Mouse (Mus musculus) forebrain, postnatal 0 days (tissue): ENCODE measurements at regions not wholly inside any gene's neighbourhood (a gene's known extent, or its start where the extent isn't known, plus 50 kb on each side); places are given as distances from the start of the nearest gene placed in this dataset.

Source experiments
- ATAC-seq: fragments of 200-750 bp; cut with Nextera tagmentation; 2 replicates; pipeline ENCODE4 v1.8.0; 2017; ENCODE audit warnings: mild to moderate bottlenecking, moderate library complexity
- DNase-seq: peaks from one replicate; pipeline ENCODE4 v3.0.0-alpha.2; 2015
- H3K27ac ChIP-seq: fragments of 300-500 bp; sonication (generic); 2 replicates; pipeline ENCODE4 v1.5.1; 2014; ENCODE audit warnings: low read depth, mild to moderate bottlenecking, antibody characterized with exemption, low read length, moderate library complexity, mixed read lengths
- H3K27me3 ChIP-seq: fragments of 300-500 bp; sonication (generic); 2 replicates; pipeline ENCODE4 v1.6.1; 2014; ENCODE audit warnings: mild to moderate bottlenecking, low read length, mixed read lengths; ENCODE audit not compliant: insufficient read depth
- H3K36me3 ChIP-seq: fragments of 300-500 bp; sonication (generic); 2 replicates; pipeline ENCODE4 v1.6.1; 2014; ENCODE audit warnings: mild to moderate bottlenecking, moderate library complexity; ENCODE audit not compliant: insufficient read depth
- H3K4me1 ChIP-seq: fragments of 300-500 bp; sonication (generic); 2 replicates; pipeline ENCODE4 v1.6.1; 2014; ENCODE audit warnings: antibody characterized with exemption; ENCODE audit not compliant: insufficient read depth
- H3K4me2 ChIP-seq: fragments of 300-500 bp; sonication (generic); 2 replicates; pipeline ENCODE4 v1.6.1; 2014; ENCODE audit warnings: low read depth, mild to moderate bottlenecking, moderate library complexity
- H3K4me3 ChIP-seq: fragments of 300-500 bp; sonication (generic); 2 replicates; pipeline ENCODE4 v1.5.1; 2014; ENCODE audit warnings: low read depth, low read length, mixed read lengths
- H3K9ac ChIP-seq: fragments of 300-500 bp; sonication (generic); 2 replicates; pipeline ENCODE4 v1.6.1; 2014; ENCODE audit warnings: mild to moderate bottlenecking
- H3K9me3 ChIP-seq: fragments of 300-500 bp; sonication (generic); 2 replicates; pipeline ENCODE4 v1.6.1; 2016; ENCODE audit warnings: low read length
- CTCF ChIP-seq: sonication (generic); IDR thresholded peaks from 2 replicates; pipeline ENCODE4 v1.5.1; 2016; ENCODE audit warnings: antibody characterized with exemption, control low read depth, low read depth
- WGBS: fragments of 180-500 bp; shearing (Covaris S2); extraction: QIAGEN DNeasy Blood & Tissue Kit; methylation state at CpG from one replicate; pipeline ENCODE4 v1.1.7; 2014; 5-methylcytosine and 5-hydroxymethylcytosine counted together

DNA sequence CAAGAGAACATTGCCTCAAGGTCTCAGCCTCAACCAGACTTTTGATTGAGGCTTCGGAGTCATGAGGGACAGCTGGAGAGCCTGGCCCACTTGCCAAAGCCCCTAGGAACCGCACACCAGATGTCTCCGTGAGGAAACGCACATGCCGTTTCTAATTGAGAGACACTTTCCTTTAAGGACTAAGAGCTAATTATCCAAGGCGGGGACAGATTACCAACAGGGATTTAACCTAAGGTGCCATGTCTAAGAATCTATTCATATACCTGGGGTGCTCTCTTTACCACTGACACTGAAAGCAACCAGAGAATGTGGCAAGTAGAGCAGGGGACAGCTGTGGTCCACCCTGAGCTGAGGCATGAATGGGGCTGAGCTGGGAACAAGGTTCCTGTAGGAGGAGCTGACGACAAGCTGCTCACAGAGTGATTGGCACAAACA is 255.9 kb downstream of the Cdh26 start:
- Histone ChIP-seq H3K27me3 (no peaks in the 10 kb centered on the region), H3K27ac (no peak overlapping the region), H3K9me3 (no peaks in the 10 kb centered on the region), H3K4me2 (no peak overlapping the region), H3K9ac (no peak overlapping the region), H3K4me1 (peaks cover 7% of the 10 kb centered on the region; the same call in 1 of the 2 replicates), H3K36me3 (no peaks in the 10 kb centered on the region), H3K4me3 (no peak overlapping the region)
- ATAC-seq (peak; percentile 76), DNase-seq (peak; percentile 56)
- 28% methylated on average over 7 of the region's 7 CpGs for WGBS
- TF ChIP-seq CTCF: peak; percentile 24; the same call in 1 of the 2 replicates

GRCm38 (mm10) chr2:178688586-178688985 is 258.3 kb downstream of the Cdh26 start:
- WGBS: 81% methylated on average over 6 of the region's 6 CpGs
- Histone ChIP-seq H3K4me1 (peaks cover 7% of the 10 kb centered on the region; the same call in 1 of the 2 replicates), H3K4me3 (no peak overlapping the region), H3K9me3 (no peaks in the 10 kb centered on the region), H3K36me3 (no peaks in the 10 kb centered on the region), H3K9ac (no peak overlapping the region), H3K27me3 (no peaks in the 10 kb centered on the region), H3K4me2 (no peak overlapping the region), H3K27ac (no peak overlapping the region)
- ATAC-seq (no peak), DNase-seq (no peak)
- no peak for TF ChIP-seq CTCF

DNA sequence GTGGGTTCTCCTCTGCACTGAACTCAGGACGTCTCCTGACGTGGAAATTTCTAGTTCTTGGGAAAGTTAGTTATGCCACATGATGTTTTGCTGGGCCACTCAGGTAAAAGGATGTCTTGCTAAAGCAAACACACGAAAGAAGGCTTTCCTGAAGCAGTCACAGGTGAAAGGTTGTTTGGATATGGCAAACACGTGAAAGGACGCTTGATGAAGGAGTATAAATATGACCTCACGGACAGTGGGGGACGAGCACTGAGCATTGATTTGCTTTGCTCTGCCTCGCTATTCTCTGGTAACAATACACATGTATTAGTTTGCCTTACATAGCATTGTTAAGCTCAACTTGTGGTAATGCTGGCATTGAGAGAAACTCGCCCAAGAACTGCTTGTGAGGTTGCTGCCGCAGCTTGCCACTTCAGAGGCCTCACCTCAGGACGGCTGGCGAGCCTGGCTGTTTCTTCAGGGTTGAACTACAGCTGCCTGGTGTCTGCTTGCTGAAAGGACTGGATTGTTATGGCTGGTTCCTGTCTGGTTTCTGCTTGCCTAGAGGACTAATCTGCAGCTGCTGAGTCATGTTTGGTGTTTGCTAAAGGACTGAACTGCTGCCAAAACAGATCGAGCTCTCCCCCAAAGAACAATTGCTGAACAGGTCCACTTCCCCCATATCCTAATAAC is 261.0 kb downstream of the Cdh26 start:
- peaks cover 4% of the 10 kb centered on the region; the same call in 1 of the 2 replicates for H3K4me1 ChIP-seq
- no peak for TF ChIP-seq CTCF
- DNase-seq (no peak), ATAC-seq (peak; percentile 74)
- H3K36me3 ChIP-seq: no peaks in the 10 kb centered on the region
- H3K9me3 ChIP-seq: no peaks in the 10 kb centered on the region
- 60% methylated on average over 13 of the region's 13 CpGs for WGBS
- H3K27ac ChIP-seq: no peak overlapping the region
- H3K4me2 ChIP-seq: no peak overlapping the region
- H3K4me3 ChIP-seq: no peak overlapping the region
- no peak overlapping the region for H3K9ac ChIP-seq
- no peaks in the 10 kb centered on the region; the same call in 1 of the 2 replicates for H3K27me3 ChIP-seq

GRCm38 (mm10) chr2:178691865-178692228 is 261.5 kb downstream of the Cdh26 start:
- Histone ChIP-seq H3K27ac (no peak overlapping the region), H3K4me1 (no peaks in the 10 kb centered on the region), H3K9ac (no peak overlapping the region), H3K4me2 (no peak overlapping the region), H3K9me3 (no peaks in the 10 kb centered on the region), H3K4me3 (no peak overlapping the region), H3K27me3 (no peaks in the 10 kb centered on the region; the same call in 1 of the 2 replicates), H3K36me3 (no peaks in the 10 kb centered on the region)
- TF ChIP-seq CTCF: no peak
- DNase-seq: no peak
- 82% methylated on average over 4 of the region's 4 CpGs for WGBS
- peak; percentile 20; the same call in 1 of the 2 replicates for ATAC-seq

- WGBS: 82% methylated on average over 3 of the region's 3 CpGs
- Histone ChIP-seq H3K36me3 (no peaks in the 10 kb centered on the region), H3K27me3 (no peaks in the 10 kb centered on the region; the same call in 1 of the 2 replicates), H3K4me3 (no peak overlapping the region), H3K4me2 (no peak overlapping the region), H3K9me3 (no peaks in the 10 kb centered on the region), H3K9ac (no peak overlapping the region), H3K4me1 (no peaks in the 10 kb centered on the region), H3K27ac (no peak overlapping the region)
- DNase-seq: no peak
- peak; percentile 33 for TF ChIP-seq CTCF
- 0 out of 2 replicates have a peak, but pooled peaks have one; percentile 14 for ATAC-seq
Observed at GRCm38 (mm10) chr2:178692231-178692630, 261.9 kb downstream of the Cdh26 start.

DNA sequence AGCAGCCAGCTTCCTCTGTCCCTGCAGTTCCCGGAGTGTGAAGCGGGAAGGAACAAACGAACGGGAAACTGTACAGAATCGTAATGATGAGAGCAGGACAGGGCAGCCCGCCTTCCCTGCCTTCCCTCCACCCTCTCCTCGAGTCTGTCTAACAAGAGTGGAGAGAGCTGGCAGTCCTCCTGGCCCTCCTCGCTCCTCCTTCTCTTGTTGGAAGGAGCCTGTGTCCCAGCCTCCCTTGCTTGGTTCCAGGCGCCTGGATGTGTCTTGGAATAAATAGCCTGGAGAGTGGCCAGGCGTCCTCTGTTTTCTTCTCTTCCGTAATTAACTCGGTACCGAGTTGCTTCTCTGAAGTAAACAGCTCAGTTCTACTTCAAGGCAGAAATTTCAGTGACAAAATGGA is 268.3 kb downstream of the Cdh26 start:
- peak overlapping the region; percentile 42 for H3K27ac ChIP-seq
- WGBS: 24% methylated on average over 13 of the region's 13 CpGs
- H3K4me2 ChIP-seq: peak overlapping the region; percentile 4; the same call in 1 of the 2 replicates
- ATAC-seq (peak; percentile 96), DNase-seq (peak; percentile 81)
- no peaks in the 10 kb centered on the region; the same call in 1 of the 2 replicates for H3K27me3 ChIP-seq
- H3K36me3 ChIP-seq: no peaks in the 10 kb centered on the region
- TF ChIP-seq CTCF: no peak
- H3K4me3 ChIP-seq: no peak overlapping the region
- no peaks in the 10 kb centered on the region for H3K9me3 ChIP-seq
- H3K4me1 ChIP-seq: no peaks in the 10 kb centered on the region
- no peak overlapping the region for H3K9ac ChIP-seq

- TF ChIP-seq CTCF: no peak
- Histone ChIP-seq H3K9me3 (no peaks in the 10 kb centered on the region), H3K27ac (no peak overlapping the region), H3K4me2 (no peak overlapping the region), H3K4me1 (no peaks in the 10 kb centered on the region), H3K36me3 (no peaks in the 10 kb centered on the region), H3K9ac (no peak overlapping the region), H3K27me3 (no peaks in the 10 kb centered on the region), H3K4me3 (no peak overlapping the region)
- WGBS: 87% methylated on average over 3 of the region's 3 CpGs
- DNase-seq (no peak), ATAC-seq (no peak)
Observed at GRCm38 (mm10) chr2:178700825-178701224, 270.5 kb downstream of the Cdh26 start.
